Mouse (Mus musculus) liver, embryonic 11.5 days (tissue): ENCODE results near the gene Kcnj6. TPM values are rescaled to one million over a fixed set of nuclear protein-coding genes. Genes with fewer than 3 reads are reported as not detected.
A peak's percentile ranks its signal among the peaks of the same experiment; 100 is the strongest.

Source experiments
- ATAC-seq: fragments of 200-750 bp; cut with Nextera tagmentation; replicated peaks from 2 replicates; pipeline ENCODE4 v1.8.0; 2017; ENCODE audit warnings: moderate number of reproducible peaks, mild to moderate bottlenecking, moderate TSS enrichment, moderate library complexity; ENCODE audit not compliant: low FRiP score
- DNase-seq: peaks from one replicate; pipeline ENCODE4 v3.0.0-alpha.2; 2017; ENCODE audit warnings: low spot score
- H3K27ac ChIP-seq: fragments of 300-500 bp; sonication (generic); 2 replicates; pipeline ENCODE4 v1.5.1; 2014; ENCODE audit warnings: mild to moderate bottlenecking, low read depth, low read length, control low read depth
- H3K27me3 ChIP-seq: fragments of 300-500 bp; sonication (generic); replicated peaks from 2 replicates; pipeline ENCODE4 v1.6.1; 2014; ENCODE audit warnings: low read length, mixed read lengths; ENCODE audit not compliant: control insufficient read depth, insufficient read depth
- H3K36me3 ChIP-seq: fragments of 300-500 bp; sonication (generic); 2 replicates; pipeline ENCODE4 v1.6.1; 2014; ENCODE audit warnings: mild to moderate bottlenecking, low read length, moderate library complexity, mixed read lengths; ENCODE audit not compliant: control insufficient read depth, insufficient read depth
- H3K4me1 ChIP-seq: fragments of 300-500 bp; sonication (generic); replicated peaks from 2 replicates; pipeline ENCODE4 v1.6.1; 2014; ENCODE audit warnings: low read length, mixed read lengths; ENCODE audit not compliant: control insufficient read depth, insufficient read depth
- H3K4me2 ChIP-seq: fragments of 300-500 bp; sonication (generic); 2 replicates; pipeline ENCODE4 v1.6.1; 2014; ENCODE audit warnings: mild to moderate bottlenecking, control low read depth, moderate library complexity
- H3K4me3 ChIP-seq: fragments of 300-500 bp; sonication (generic); 2 replicates; pipeline ENCODE4 v1.5.1; 2014; ENCODE audit warnings: low read depth, low read length, control low read depth
- H3K9ac ChIP-seq: fragments of 300-500 bp; sonication (generic); 2 replicates; pipeline ENCODE4 v1.6.1; 2014; ENCODE audit warnings: low read depth, low read length, control low read depth
- H3K9me3 ChIP-seq: fragments of 300-500 bp; sonication (generic); 2 replicates; pipeline ENCODE4 v1.6.1; 2016; ENCODE audit warnings: low read length, inconsistent platforms, mixed read lengths; ENCODE audit not compliant: control insufficient read depth
- WGBS: fragments of 180-500 bp; shearing (Covaris S2); extraction: QIAGEN DNeasy Blood & Tissue Kit; methylation state at CpG from one replicate; pipeline ENCODE4 v1.1.7; 2014; 5-methylcytosine and 5-hydroxymethylcytosine counted together
- polyA plus RNA-seq: library from polyadenylated mRNA; unstranded; fragments of >200 nt; fragmentation: Nextera tagmentation; extraction: Ambion mirVana; gene quantifications from 2 replicates; pipeline ENCODE4 v1.2.1, GENCODE M21; 2014

Kcnj6 gene
- polyA plus RNA-seq, 1 experiment from 2014 or later = not detected

- Histone ChIP-seq H3K9ac (no peak overlapping the region), H3K4me2 (no peak overlapping the region), H3K36me3 (no peaks in the 10 kb centered on the region), H3K4me1 (no peaks in the 10 kb centered on the region), H3K27ac (no peak overlapping the region), H3K9me3 (no peaks in the 10 kb centered on the region), H3K27me3 (no peaks in the 10 kb centered on the region), H3K4me3 (no peak overlapping the region)
- no peak for DNase-seq
- ATAC-seq = no peak
- WGBS = 82% methylated on average over 8 of the region's 8 CpGs
Measured at GRCm38 (mm10) chr16:94736462-94737358, 260.8 kb downstream of the Kcnj6 start.

- no peak overlapping the region for H3K27ac ChIP-seq
- ATAC-seq (no peak), DNase-seq (no peak)
- 55% methylated on average over 3 of the region's 3 CpGs for WGBS
- no peaks in the 10 kb centered on the region for H3K4me1 ChIP-seq
- no peak overlapping the region for H3K4me3 ChIP-seq
- H3K36me3 ChIP-seq = no peaks in the 10 kb centered on the region
- H3K9me3 ChIP-seq = no peaks in the 10 kb centered on the region
- no peak overlapping the region for H3K9ac ChIP-seq
- H3K27me3 ChIP-seq = no peaks in the 10 kb centered on the region
- no peak overlapping the region for H3K4me2 ChIP-seq
Measured at GRCm38 (mm10) chr16:94735472-94735871, 262.0 kb downstream of the Kcnj6 start.

GRCm38 (mm10) chr16:94731027-94731426 is 266.5 kb downstream of the Kcnj6 start:
- no peak overlapping the region for H3K4me3 ChIP-seq
- WGBS = 54% methylated on average over 12 of the region's 12 CpGs
- H3K4me2 ChIP-seq = no peak overlapping the region
- no peaks in the 10 kb centered on the region for H3K27me3 ChIP-seq
- H3K4me1 ChIP-seq = no peaks in the 10 kb centered on the region
- no peak overlapping the region for H3K9ac ChIP-seq
- no peaks in the 10 kb centered on the region for H3K9me3 ChIP-seq
- no peaks in the 10 kb centered on the region for H3K36me3 ChIP-seq
- no peak overlapping the region for H3K27ac ChIP-seq
- ATAC-seq = no peak
- DNase-seq = no peak

GRCm38 (mm10) chr16:94729236-94729635 is 268.3 kb downstream of the Kcnj6 start:
- no peak overlapping the region for H3K9ac ChIP-seq
- peaks cover 2% of the 10 kb centered on the region; the same call in 1 of the 2 replicates for H3K4me1 ChIP-seq
- no peak overlapping the region for H3K4me2 ChIP-seq
- no peak overlapping the region for H3K4me3 ChIP-seq
- DNase-seq (no peak), ATAC-seq (no peak)
- no peaks in the 10 kb centered on the region for H3K27me3 ChIP-seq
- 85% methylated on average over 6 of the region's 6 CpGs for WGBS
- no peaks in the 10 kb centered on the region for H3K9me3 ChIP-seq
- H3K27ac ChIP-seq = no peak overlapping the region
- no peaks in the 10 kb centered on the region for H3K36me3 ChIP-seq

GRCm38 (mm10) chr16:94724747-94725211 is 272.7 kb downstream of the Kcnj6 start:
- Histone ChIP-seq H3K9me3 (no peaks in the 10 kb centered on the region), H3K27me3 (peaks cover 7% of the 10 kb centered on the region; the same call in 1 of the 2 replicates), H3K4me1 (peaks cover 2% of the 10 kb centered on the region; the same call in 1 of the 2 replicates), H3K36me3 (no peaks in the 10 kb centered on the region), H3K4me2 (peak overlapping the region; percentile 83), H3K27ac (no peak overlapping the region), H3K9ac (peak overlapping the region; percentile 35; the same call in 1 of the 2 replicates), H3K4me3 (peak overlapping the region; percentile 52)
- no peak for DNase-seq
- 9% methylated on average over 18 of the region's 18 CpGs for WGBS
- ATAC-seq = no peak; the same call in 1 of the 2 replicates

- Histone ChIP-seq H3K4me2 (peak overlapping the region; percentile 83), H3K36me3 (no peaks in the 10 kb centered on the region), H3K4me1 (peaks cover 2% of the 10 kb centered on the region; the same call in 1 of the 2 replicates), H3K9me3 (no peaks in the 10 kb centered on the region), H3K9ac (peak overlapping the region; percentile 35; the same call in 1 of the 2 replicates), H3K27ac (no peak overlapping the region), H3K27me3 (peaks cover 7% of the 10 kb centered on the region; the same call in 1 of the 2 replicates), H3K4me3 (peak overlapping the region; percentile 52)
- peak; percentile 87 for ATAC-seq
- DNase-seq = peak; percentile 74
- WGBS = under 1% methylated on average over 23 of the region's 23 CpGs
Measured at GRCm38 (mm10) chr16:94724061-94724596, 273.4 kb downstream of the Kcnj6 start.

- 65% methylated on average over 12 of the region's 12 CpGs for WGBS
- Histone ChIP-seq H3K27me3 (peaks cover 7% of the 10 kb centered on the region; the same call in 1 of the 2 replicates), H3K27ac (no peak overlapping the region), H3K9me3 (no peaks in the 10 kb centered on the region), H3K36me3 (no peaks in the 10 kb centered on the region), H3K4me2 (no peak overlapping the region), H3K4me1 (peaks cover 2% of the 10 kb centered on the region; the same call in 1 of the 2 replicates), H3K4me3 (no peak overlapping the region), H3K9ac (no peak overlapping the region)
- ATAC-seq (no peak), DNase-seq (no peak)
Measured at GRCm38 (mm10) chr16:94722936-94723335, 274.6 kb downstream of the Kcnj6 start.

- H3K27me3 ChIP-seq = peaks cover 7% of the 10 kb centered on the region; the same call in 1 of the 2 replicates
- no peak overlapping the region for H3K9ac ChIP-seq
- DNase-seq (no peak), ATAC-seq (no peak)
- no peaks in the 10 kb centered on the region for H3K36me3 ChIP-seq
- H3K27ac ChIP-seq = no peak overlapping the region
- WGBS = 66% methylated on average over 10 of the region's 10 CpGs
- no peak overlapping the region for H3K4me3 ChIP-seq
- no peak overlapping the region for H3K4me2 ChIP-seq
- H3K9me3 ChIP-seq = no peaks in the 10 kb centered on the region
- H3K4me1 ChIP-seq = peaks cover 2% of the 10 kb centered on the region; the same call in 1 of the 2 replicates
Measured at GRCm38 (mm10) chr16:94721549-94722006, 275.9 kb downstream of the Kcnj6 start.
